In the genomic region with DNA sequence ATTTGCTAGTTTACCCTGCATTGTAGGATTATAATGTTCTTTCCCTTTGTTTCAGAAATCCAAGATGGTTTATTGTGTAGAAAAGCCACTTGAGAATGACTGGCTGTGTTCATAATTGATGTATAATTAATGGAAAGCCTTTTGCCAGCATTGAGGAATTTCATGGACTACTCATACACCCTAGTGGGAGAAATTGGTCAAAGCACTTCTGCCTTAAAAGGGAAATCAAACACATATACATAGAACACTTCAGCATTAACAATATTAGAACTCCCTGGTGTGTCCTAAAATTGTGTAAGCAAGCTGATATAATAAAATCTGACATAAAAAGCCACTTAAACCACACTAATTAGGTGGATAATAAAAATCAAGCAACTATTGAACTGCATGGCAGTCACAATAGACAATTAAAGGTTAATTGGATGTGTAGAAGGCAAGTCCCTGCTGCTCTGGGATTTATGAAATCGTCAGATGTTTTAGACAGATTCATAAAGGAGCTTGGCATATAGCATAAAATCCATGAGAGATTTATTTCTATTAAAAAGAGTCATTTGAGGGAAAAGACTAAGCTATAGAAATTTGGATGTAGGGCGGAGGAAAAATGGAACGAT, we compare ENCODE assay signal across 11 mouse cellular contexts.
DNase-seq lines count a peak whose midpoint lies in the region; ATAC-seq and TF ChIP-seq lines count a peak whose summit lies in the region.
"Had no signal": no experiment of that assay in that cellular context is flagged by ENCODE, and none has a peak within 500 bp of the region (broad histone marks: within the 10 kb centered on the region; RNA-seq: fewer than 3 reads in every experiment).

No protein-coding gene starts in this region.

- H3K9me3 ChIP-seq in hindbrain, embryonic 11.5 days (ENCODE audit: control insufficient read depth, low read length) = no peaks in the 10 kb centered on the region
- no peaks in the 10 kb centered on the region for H3K9me3 ChIP-seq in hindbrain, embryonic 10.5 days
- H3K9me3 ChIP-seq in forebrain, embryonic 16.5 days (ENCODE audit: control insufficient read depth, low read length) = no peaks in the 10 kb centered on the region
- H3K9me3 ChIP-seq in neural tube, embryonic 12.5 days = no peaks in the 10 kb centered on the region

- TF ChIP-seq CTCF in Patski (IDR thresholded peaks at IDR 0.05) = peak; percentile 10

- no peak overlapping the region for H3K4me2 ChIP-seq in hindbrain, embryonic 11.5 days (replicated peaks; ENCODE audit: low read depth, low read length)
- H3K4me2 ChIP-seq in forebrain, embryonic 16.5 days (ENCODE audit: low read length) = no peak overlapping the region
- H3K4me2 ChIP-seq in neural tube, embryonic 12.5 days (replicated peaks) = no peak overlapping the region

- CTCF ChIA-PET in Patski (lab: Charles Lee) = interaction anchor here (0.9 kb wide), 1 partner anchor 12 kb away, joined by 3 read pairs; no protein-coding TSS in a partner anchor

- no peaks in the 10 kb centered on the region for H3K27me3 ChIP-seq in hindbrain, embryonic 11.5 days (ENCODE audit: control insufficient read depth, insufficient read depth, low read length)
- H3K27me3 ChIP-seq in hindbrain, embryonic 10.5 days (ENCODE audit: insufficient read depth, poor library complexity, severe bottlenecking) = no peaks in the 10 kb centered on the region
- peaks cover 7% of the 10 kb centered on the region for H3K27me3 ChIP-seq in Patski
- H3K27me3 ChIP-seq in forebrain, embryonic 16.5 days (replicated peaks; ENCODE audit: control insufficient read depth, insufficient read depth, low read length) = no peaks in the 10 kb centered on the region
- H3K27me3 ChIP-seq in neural tube, embryonic 12.5 days (replicated peaks) = no peaks in the 10 kb centered on the region

- in situ Hi-C loops in Patski (cut with MboI; ENCODE audit: low pct_unique_long_range_greater_than_20kb) = no loop called here

- H3K9ac ChIP-seq in hindbrain, embryonic 11.5 days (ENCODE audit: low read depth, low read length) = no peak overlapping the region
- no peak overlapping the region for H3K9ac ChIP-seq in forebrain, embryonic 16.5 days (replicated peaks; ENCODE audit: low read depth, low read length)
- no peak overlapping the region for H3K9ac ChIP-seq in neural tube, embryonic 12.5 days

- H3K36me3 ChIP-seq in hindbrain, embryonic 11.5 days (ENCODE audit: control insufficient read depth, insufficient read depth, low read length) = no peaks in the 10 kb centered on the region
- no peaks in the 10 kb centered on the region for H3K36me3 ChIP-seq in hindbrain, embryonic 10.5 days
- H3K36me3 ChIP-seq in forebrain, embryonic 16.5 days (ENCODE audit: control insufficient read depth, insufficient read depth) = no peaks in the 10 kb centered on the region
- H3K36me3 ChIP-seq in neural tube, embryonic 12.5 days = no peaks in the 10 kb centered on the region

- no peak overlapping the region for H3K4me3 ChIP-seq in hindbrain, embryonic 11.5 days (ENCODE audit: low read depth, low read length)
- no peak overlapping the region for H3K4me3 ChIP-seq in hindbrain, embryonic 10.5 days
- H3K4me3 ChIP-seq in forebrain, embryonic 16.5 days (replicated peaks; ENCODE audit: low read length) = no peak overlapping the region
- no peak overlapping the region for H3K4me3 ChIP-seq in neural tube, embryonic 12.5 days

- peak; percentile 6 for DNase-seq in hindbrain, embryonic 11.5 days (ENCODE audit: low spot score)
- DNase-seq in hindbrain, embryonic 10.5 days (ENCODE audit: low spot score) = no peak
- no peak for DNase-seq in Patski (ENCODE audit: low read depth, low spot score)
- no peak for DNase-seq in layer of hippocampus, adult 11-12 months (ENCODE audit: low spot score)
- no peak for DNase-seq in gastrocnemius, adult 8-10 months (ENCODE audit: low spot score in 2 of 2)
- DNase-seq: adrenal gland, postnatal 25 days; cerebellum, postnatal 25 days; left cerebral cortex, postnatal 4 days; spleen, adult 18-20 months had no signal

- no peaks in the 10 kb centered on the region for H3K4me1 ChIP-seq in hindbrain, embryonic 11.5 days (replicated peaks; ENCODE audit: control insufficient read depth, insufficient read depth, low read length)
- no peaks in the 10 kb centered on the region for H3K4me1 ChIP-seq in hindbrain, embryonic 10.5 days (replicated peaks)
- H3K4me1 ChIP-seq in forebrain, embryonic 16.5 days (replicated peaks; ENCODE audit: control insufficient read depth, insufficient read depth, low read length) = no peaks in the 10 kb centered on the region
- no peaks in the 10 kb centered on the region for H3K4me1 ChIP-seq in neural tube, embryonic 12.5 days

- H3K27ac ChIP-seq in hindbrain, embryonic 11.5 days (ENCODE audit: low read depth, low read length) = no peak overlapping the region
- H3K27ac ChIP-seq in hindbrain, embryonic 10.5 days = no peak overlapping the region
- no peak overlapping the region for H3K27ac ChIP-seq in forebrain, embryonic 16.5 days (ENCODE audit: low read length)
- H3K27ac ChIP-seq in neural tube, embryonic 12.5 days = no peak overlapping the region

- WGBS in hindbrain, embryonic 11.5 days = 90% methylated on average over 3 of the region's 3 CpGs
- WGBS in hindbrain, embryonic 10.5 days = 88% methylated on average over 3 of the region's 3 CpGs
- 64% methylated on average over 3 of the region's 3 CpGs for whole genome bisulfite sequencing in forebrain, embryonic 16.5 days
- 79% methylated on average over 3 of the region's 3 CpGs for WGBS in neural tube, embryonic 12.5 days

- POLR2A ChIA-PET in Patski (lab: Charles Lee) = no interaction called here

- ATAC-seq in hindbrain, embryonic 11.5 days (ENCODE audit: low FRiP score) = no peak
- ATAC-seq in Patski = no peak
- peak; percentile 88 for ATAC-seq in forebrain, embryonic 16.5 days
- peak; percentile 82 for ATAC-seq in neural tube, embryonic 12.5 days (ENCODE audit: low FRiP score, low read depth)

Comparison
In these comparisons a context has a peak if more than half of its experiments do, and no peak if none do; other contexts are left out.
1. ATAC-seq: peak in forebrain, embryonic 16.5 days (single experiment) and neural tube, embryonic 12.5 days (single experiment); none in hindbrain, embryonic 11.5 days (single experiment) and Patski (single experiment).